Mouse (Mus musculus) liver, postnatal 0 days (tissue): ENCODE results near the gene R3hdml.

Source experiments
- CTCF ChIP-seq: sonication (generic); IDR thresholded peaks from 2 replicates; pipeline ENCODE4 v1.5.1; 2016; ENCODE audit warnings: antibody characterized with exemption, low read depth
- EP300 ChIP-seq: IDR thresholded peaks from 2 replicates; pipeline ENCODE4 v1.6.1; 2016; ENCODE audit warnings: antibody characterized with exemption, low read depth, mild to moderate bottlenecking

GRCm38 (mm10) chr2:163467585-163467984 lies 24.5 kb upstream of the R3hdml start:
- TF ChIP-seq CTCF (no peak), EP300 (no peak)
